Mouse (Mus musculus) forebrain, embryonic 16.5 days (tissue): Measurements from ENCODE around the gene Sept10. TPM values are rescaled to one million over a fixed set of nuclear protein-coding genes. Genes with fewer than 3 reads are reported as not detected.

ENCODE experiments used
- ATAC-seq: fragments of 200-750 bp; cut with Nextera tagmentation; 2 replicates; pipeline ENCODE4 v1.8.0; 2017; ENCODE audit warnings: mild to moderate bottlenecking, moderate library complexity
- H3K27ac ChIP-seq: fragments of 300-500 bp; sonication (generic); 2 replicates; pipeline ENCODE4 v1.5.1; 2014; ENCODE audit warnings: low read length, control low read depth
- H3K27me3 ChIP-seq: fragments of 300-500 bp; sonication (generic); replicated peaks from 2 replicates; pipeline ENCODE4 v1.6.1; 2014; ENCODE audit warnings: low read length; ENCODE audit not compliant: control insufficient read depth, insufficient read depth
- H3K36me3 ChIP-seq: fragments of 300-500 bp; sonication (generic); 2 replicates; pipeline ENCODE4 v1.6.1; 2014; ENCODE audit not compliant: control insufficient read depth, insufficient read depth
- H3K4me1 ChIP-seq: fragments of 300-500 bp; sonication (generic); replicated peaks from 2 replicates; pipeline ENCODE4 v1.6.1; 2014; ENCODE audit warnings: low read length; ENCODE audit not compliant: control insufficient read depth, insufficient read depth
- H3K4me2 ChIP-seq: fragments of 300-500 bp; sonication (generic); 2 replicates; pipeline ENCODE4 v1.6.1; 2014; ENCODE audit warnings: mild to moderate bottlenecking, low read length, control low read depth
- H3K4me3 ChIP-seq: fragments of 300-500 bp; sonication (generic); replicated peaks from 2 replicates; pipeline ENCODE4 v1.5.1; 2014; ENCODE audit warnings: mild to moderate bottlenecking, low read length, control low read depth
- H3K9ac ChIP-seq: fragments of 300-500 bp; sonication (generic); replicated peaks from 2 replicates; pipeline ENCODE4 v1.6.1; 2014; ENCODE audit warnings: low read depth, low read length, control low read depth
- H3K9me3 ChIP-seq: fragments of 300-500 bp; sonication (generic); 2 replicates; pipeline ENCODE4 v1.6.1; 2016; ENCODE audit warnings: low read length; ENCODE audit not compliant: control insufficient read depth
- WGBS: fragments of 180-500 bp; shearing (Covaris S2); extraction: QIAGEN DNeasy Blood & Tissue Kit; methylation state at CpG from one replicate; pipeline ENCODE4 v1.1.7; 2014; 5-methylcytosine and 5-hydroxymethylcytosine counted together
- polyA plus RNA-seq: library from polyadenylated mRNA; unstranded; fragments of >200 nt; fragmentation: Nextera tagmentation; extraction: Ambion mirVana; gene quantifications from 2 replicates; pipeline ENCODE4 v1.2.1, GENCODE M21; 2015

Sept10 gene
- polyA plus RNA-seq, 1 experiment from 2014 or later: 21.7 TPM

DNA sequence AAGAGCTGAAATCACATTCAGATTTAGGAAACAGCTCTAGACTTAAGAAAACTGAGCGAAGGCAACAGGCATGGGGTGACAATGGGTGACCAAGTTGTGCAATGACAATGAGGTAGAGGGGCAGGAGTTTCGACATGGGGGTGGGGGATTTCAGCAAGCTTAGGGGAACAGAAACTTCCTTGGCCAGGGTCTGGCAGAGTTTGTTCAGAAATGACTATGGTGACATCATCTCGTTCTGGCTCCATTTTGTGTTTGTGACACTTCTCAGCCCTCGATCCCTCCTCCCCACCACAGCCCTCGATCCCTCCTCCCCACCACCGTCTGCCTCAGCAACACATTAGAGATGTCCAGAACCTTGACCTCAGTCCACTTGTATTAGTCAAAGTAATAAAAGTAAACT lies 14.8 kb upstream of the Sept10 start:
- no peak for ATAC-seq
- no peaks in the 10 kb centered on the region for H3K9me3 ChIP-seq
- H3K4me2 ChIP-seq: no peak overlapping the region
- H3K27ac ChIP-seq: no peak overlapping the region
- H3K9ac ChIP-seq: no peak overlapping the region
- 81% methylated on average over 6 of the region's 6 CpGs for WGBS
- H3K4me3 ChIP-seq: no peak overlapping the region
- H3K27me3 ChIP-seq: no peaks in the 10 kb centered on the region
- H3K36me3 ChIP-seq: no peaks in the 10 kb centered on the region
- H3K4me1 ChIP-seq: no peaks in the 10 kb centered on the region

DNA sequence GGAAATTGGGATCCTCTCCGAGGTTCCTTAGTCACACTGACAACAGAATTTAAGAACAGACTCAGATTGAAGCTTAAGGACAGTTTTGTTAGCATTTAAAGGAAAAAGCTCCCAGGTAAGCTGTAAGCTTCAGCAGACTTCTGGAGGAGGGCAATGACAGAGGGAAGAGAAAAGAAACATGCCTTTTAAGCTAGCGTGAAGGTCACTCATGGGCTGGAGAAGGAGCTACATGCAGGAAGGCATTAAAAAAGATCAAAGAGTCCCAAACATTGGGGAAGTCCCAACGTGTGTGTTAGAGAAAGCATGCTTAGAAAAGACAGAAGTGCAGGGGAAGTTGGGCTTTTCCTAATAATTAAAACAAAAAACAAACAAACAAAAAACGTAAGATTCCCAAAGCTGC lies 14.2 kb upstream of the Sept10 start:
- Histone ChIP-seq H3K9me3 (no peaks in the 10 kb centered on the region), H3K36me3 (no peaks in the 10 kb centered on the region), H3K27me3 (no peaks in the 10 kb centered on the region), H3K4me3 (no peak overlapping the region), H3K27ac (no peak overlapping the region), H3K9ac (no peak overlapping the region), H3K4me1 (no peaks in the 10 kb centered on the region), H3K4me2 (no peak overlapping the region)
- 58% methylated on average over 4 of the region's 4 CpGs for WGBS
- no peak for ATAC-seq

DNA sequence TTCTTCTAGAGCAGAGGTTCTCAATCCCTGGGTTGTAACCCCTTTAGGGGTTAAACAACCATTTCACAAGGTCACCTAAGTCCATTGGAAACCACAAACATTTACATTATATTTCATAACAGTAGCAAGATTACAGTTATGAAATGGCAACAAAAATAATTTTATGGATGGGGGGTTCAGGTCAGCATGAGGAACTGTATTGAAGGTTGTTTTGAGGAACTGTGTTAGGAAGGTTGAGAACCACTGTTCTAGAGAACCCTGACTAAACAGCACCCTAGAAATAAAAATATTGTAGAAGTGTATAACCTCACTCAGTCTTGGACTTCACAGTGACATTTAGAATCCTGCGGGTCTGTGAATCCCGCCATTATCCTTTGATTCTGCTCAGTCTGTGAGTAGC lies 13.6 kb upstream of the Sept10 start:
- Histone ChIP-seq H3K4me1 (no peaks in the 10 kb centered on the region), H3K4me2 (no peak overlapping the region), H3K4me3 (no peak overlapping the region), H3K27ac (no peak overlapping the region), H3K36me3 (no peaks in the 10 kb centered on the region), H3K9ac (no peak overlapping the region), H3K27me3 (no peaks in the 10 kb centered on the region), H3K9me3 (no peaks in the 10 kb centered on the region)
- WGBS: 91% methylated on average over 2 of the region's 2 CpGs
- ATAC-seq: no peak

DNA sequence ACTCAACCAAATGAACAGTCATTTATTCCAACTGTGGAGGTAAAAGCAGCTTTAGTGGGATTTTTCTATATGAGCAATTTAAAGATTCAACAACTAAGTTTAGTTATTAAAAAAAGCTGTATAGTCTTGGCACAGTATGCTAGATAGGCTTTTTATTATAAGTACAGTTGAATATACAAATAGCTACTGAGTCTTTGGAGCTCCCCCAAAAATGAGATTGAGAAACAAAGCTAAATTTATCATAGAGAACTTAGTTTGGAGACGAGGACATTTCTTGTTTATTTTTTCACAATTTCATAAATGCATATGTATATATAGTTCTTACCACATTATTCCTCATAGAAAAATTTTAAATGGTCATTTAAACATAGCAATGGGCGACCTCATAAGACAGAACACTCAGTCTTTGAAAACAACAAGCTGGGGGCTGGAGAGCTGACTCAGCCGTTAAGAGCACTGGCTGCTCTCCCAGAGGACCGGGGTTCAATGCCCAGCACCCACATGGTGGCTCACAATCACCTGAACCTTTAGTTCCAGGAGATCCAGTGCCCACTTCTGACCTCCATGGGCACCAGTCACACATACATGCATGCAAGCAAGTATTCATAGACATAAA lies 7.7 kb upstream of the Sept10 start:
- H3K4me3 ChIP-seq: no peak overlapping the region
- ATAC-seq: no peak
- no peaks in the 10 kb centered on the region for H3K27me3 ChIP-seq
- no peaks in the 10 kb centered on the region for H3K36me3 ChIP-seq
- H3K4me2 ChIP-seq: no peak overlapping the region
- H3K4me1 ChIP-seq: peaks cover 6% of the 10 kb centered on the region
- H3K9me3 ChIP-seq: no peaks in the 10 kb centered on the region
- H3K9ac ChIP-seq: no peak overlapping the region
- H3K27ac ChIP-seq: no peak overlapping the region
- WGBS: 77% methylated on average over 4 of the region's 4 CpGs

DNA sequence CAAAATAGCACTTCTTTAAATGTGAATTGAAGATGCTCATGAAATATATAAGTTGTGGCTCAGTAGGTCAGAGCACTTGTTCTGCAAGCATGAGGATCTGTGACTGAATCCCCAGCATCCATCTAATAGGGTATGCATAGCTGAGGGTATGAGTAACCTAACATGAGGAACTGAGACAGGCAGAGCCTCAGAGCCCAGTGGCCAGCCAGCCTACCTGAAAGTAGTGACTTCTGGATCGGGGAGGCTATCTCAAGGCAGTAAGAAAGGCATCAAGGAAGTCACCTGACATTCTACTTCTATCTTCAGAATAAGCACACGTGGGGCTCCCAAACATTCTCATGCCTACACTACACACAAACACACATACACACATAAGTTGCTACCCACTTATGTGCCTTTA lies 3.5 kb upstream of the Sept10 start:
- Histone ChIP-seq H3K4me3 (no peak overlapping the region), H3K4me1 (peaks cover 21% of the 10 kb centered on the region)
- 94% methylated on average over 2 of the region's 2 CpGs for WGBS

DNA sequence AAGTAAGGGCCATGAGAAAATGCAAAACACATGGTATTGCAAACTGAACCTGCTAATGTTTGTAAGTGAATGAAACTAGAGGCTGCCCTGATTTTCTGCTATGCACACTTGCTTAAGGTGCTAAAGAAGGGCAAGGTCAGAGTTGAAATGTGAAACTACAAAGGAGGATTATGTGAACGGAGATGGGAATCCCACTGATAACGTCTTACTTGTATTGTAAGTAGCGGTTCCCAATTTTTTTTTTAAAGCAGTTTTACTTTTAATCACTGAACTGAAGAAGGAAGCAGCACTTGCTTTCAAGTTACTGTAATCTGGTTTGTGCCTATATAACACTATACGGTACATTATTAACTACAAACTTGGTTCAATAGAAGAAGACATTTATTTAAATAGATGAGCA lies 2.2 kb upstream of the Sept10 start:
- peak overlapping the region; percentile 96; the same call in 1 of the 2 replicates for H3K4me3 ChIP-seq
- H3K9ac ChIP-seq: no peak overlapping the region
- H3K4me2 ChIP-seq: peak overlapping the region; percentile 100
- no peaks in the 10 kb centered on the region for H3K9me3 ChIP-seq
- H3K4me1 ChIP-seq: peaks cover 23% of the 10 kb centered on the region
- ATAC-seq: no peak
- no peaks in the 10 kb centered on the region for H3K36me3 ChIP-seq
- H3K27me3 ChIP-seq: no peaks in the 10 kb centered on the region
- WGBS: 66% methylated on average over 4 of the region's 4 CpGs
- H3K27ac ChIP-seq: no peak overlapping the region

More for the DNA sequence above, 3.5 kb upstream of the Sept10 start:
- Histone ChIP-seq H3K27me3 (no peaks in the 10 kb centered on the region), H3K9ac (no peak overlapping the region), H3K4me2 (no peak overlapping the region), H3K9me3 (no peaks in the 10 kb centered on the region), H3K27ac (no peak overlapping the region), H3K36me3 (no peaks in the 10 kb centered on the region)
- ATAC-seq: no peak

DNA sequence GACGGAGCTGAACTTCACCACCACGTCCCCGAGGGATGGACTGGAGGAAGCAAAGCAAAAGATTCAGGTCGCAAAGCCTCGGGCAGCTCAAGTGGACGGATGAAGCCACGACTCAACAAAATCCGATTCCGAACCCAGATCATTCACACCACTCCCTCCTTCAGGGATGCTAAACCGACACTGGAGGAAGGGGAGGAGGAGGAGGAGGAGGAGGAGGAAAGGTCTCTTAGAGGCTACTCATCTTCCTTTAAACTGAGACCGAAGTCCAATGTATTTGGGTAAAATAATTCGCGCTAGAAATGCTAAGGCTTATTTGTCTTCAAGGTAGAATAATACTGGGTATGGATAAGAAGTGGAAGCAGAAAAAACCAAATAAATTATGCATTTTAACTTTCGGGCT lies 1.7 kb upstream of the Sept10 start:
- 41% methylated on average over 14 of the region's 14 CpGs for WGBS

DNA sequence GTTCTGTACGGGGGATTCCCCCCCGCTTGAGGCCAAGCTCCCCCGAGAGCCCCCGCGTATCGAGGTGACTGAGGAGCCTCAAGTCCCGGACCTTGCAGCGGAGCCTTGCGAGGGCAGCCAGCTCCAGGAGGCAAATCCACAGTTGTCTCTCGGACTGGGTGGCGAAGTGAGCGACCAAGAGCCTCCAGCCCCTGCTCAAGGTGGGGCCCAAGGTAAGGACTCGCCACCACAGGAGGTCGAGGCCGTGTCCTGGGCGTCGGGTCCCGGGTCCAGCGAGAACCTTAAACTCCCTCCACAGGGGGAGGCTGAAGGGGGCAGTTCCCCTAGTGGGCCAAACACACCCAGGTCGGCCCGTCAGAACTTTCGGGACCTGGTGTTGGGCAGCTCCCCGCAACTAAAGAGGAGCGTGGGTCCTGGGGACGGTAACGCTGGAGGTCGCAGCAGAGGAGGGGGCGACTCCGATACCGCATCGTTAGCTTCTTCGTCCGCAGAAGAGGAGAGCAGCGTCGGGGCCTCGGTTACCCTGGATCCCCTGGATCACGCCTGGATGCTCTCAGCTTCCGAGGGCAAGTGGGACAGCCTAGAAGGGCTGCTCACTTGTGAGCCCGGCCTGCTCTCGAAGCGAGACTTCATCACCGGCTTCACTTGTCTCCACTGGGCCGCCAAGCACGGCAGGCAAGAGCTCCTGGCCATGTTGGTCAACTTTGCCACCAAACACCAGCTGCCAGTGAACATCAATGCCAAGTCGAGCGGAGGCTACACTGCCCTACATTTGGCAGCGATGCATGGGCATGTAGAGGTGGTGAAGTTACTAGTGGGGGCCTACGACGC lies 839 bp upstream of the Sept10 start:
- H3K4me2 ChIP-seq: peak overlapping the region; percentile 100
- peak overlapping the region; percentile 96 for H3K4me3 ChIP-seq
- no peaks in the 10 kb centered on the region for H3K36me3 ChIP-seq
- no peaks in the 10 kb centered on the region for H3K9me3 ChIP-seq
- peaks cover 23% of the 10 kb centered on the region for H3K4me1 ChIP-seq
- no peak for ATAC-seq
- H3K27me3 ChIP-seq: no peaks in the 10 kb centered on the region
- under 1% methylated on average over 48 of the region's 49 CpGs for WGBS
- peak overlapping the region; percentile 91 for H3K9ac ChIP-seq
- peak overlapping the region; percentile 97 for H3K27ac ChIP-seq

More for the DNA sequence above, 1.7 kb upstream of the Sept10 start:
- Histone ChIP-seq H3K36me3 (no peaks in the 10 kb centered on the region), H3K4me2 (peak overlapping the region; percentile 100), H3K9me3 (no peaks in the 10 kb centered on the region), H3K27me3 (no peaks in the 10 kb centered on the region), H3K4me3 (peak overlapping the region; percentile 96), H3K4me1 (peaks cover 23% of the 10 kb centered on the region), H3K9ac (peak overlapping the region; percentile 91), H3K27ac (no peak overlapping the region)
- ATAC-seq: no peak

DNA sequence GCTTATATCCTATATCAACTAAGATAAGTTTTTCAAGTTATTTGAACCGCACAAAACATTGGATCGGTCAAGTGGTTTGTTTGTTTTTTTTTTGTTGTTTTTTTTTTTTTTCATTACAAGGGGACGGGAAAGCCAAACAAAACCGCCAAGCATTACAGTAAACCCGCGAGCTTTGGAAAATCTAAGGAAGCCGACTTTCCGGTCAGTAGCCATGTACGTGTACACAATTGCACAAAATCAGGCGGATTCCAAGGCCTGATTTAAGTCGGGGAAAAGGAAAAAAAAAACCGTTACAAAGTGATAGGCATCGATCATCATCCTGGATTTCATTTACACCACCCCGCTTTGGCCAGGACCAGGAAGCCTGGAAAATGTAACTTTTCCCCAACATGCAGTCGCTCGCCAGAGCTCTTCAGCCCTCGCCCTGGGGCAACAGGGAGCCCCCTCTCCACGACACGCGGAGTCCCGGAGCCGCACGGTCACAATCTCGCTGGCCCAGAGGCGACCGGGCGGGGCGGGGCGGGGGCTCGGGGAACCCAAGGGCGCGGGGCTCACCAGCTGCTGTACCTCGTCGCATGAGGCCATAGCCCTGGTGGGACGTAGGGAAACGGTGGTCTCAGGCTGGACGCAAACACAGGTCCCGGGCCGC lies 699 bp downstream of the Sept10 start:
- Histone ChIP-seq H3K27ac (peak overlapping the region; percentile 97), H3K9ac (peak overlapping the region; percentile 91), H3K36me3 (no peaks in the 10 kb centered on the region), H3K4me3 (peak overlapping the region; percentile 96), H3K4me1 (peaks cover 23% of the 10 kb centered on the region), H3K4me2 (peak overlapping the region; percentile 53), H3K27me3 (no peaks in the 10 kb centered on the region), H3K9me3 (no peaks in the 10 kb centered on the region)
- ATAC-seq: peak; percentile 67; the same call in 1 of the 2 replicates
- 2% methylated on average over 39 of the region's 39 CpGs for WGBS
